Mouse (Mus musculus): ENCODE measurements around the gene Lcor. TPM values are rescaled to one million over a fixed set of nuclear protein-coding genes. Genes with fewer than 3 reads are reported as not detected.

Lcor gene
- polyA plus RNA-seq, 1 experiment: 4.8 TPM

GRCm38 (mm10) chr19:41507872-41508271 is 25.4 kb downstream of the Lcor start:
- H3K27me3 ChIP-seq (ENCODE audit: control insufficient read depth, insufficient read depth, low read length): no peaks in the 10 kb centered on the region
- no peaks in the 10 kb centered on the region for H3K36me3 ChIP-seq (ENCODE audit: control insufficient read depth, insufficient read depth, low read length)
- 94% methylated on average over 8 of the region's 8 CpGs for WGBS
- no peak overlapping the region for H3K27ac ChIP-seq (ENCODE audit: control insufficient read depth, insufficient read depth, low read length)
- H3K4me1 ChIP-seq (replicated peaks; ENCODE audit: control insufficient read depth, insufficient read depth, low read length): no peaks in the 10 kb centered on the region
- TF ChIP-seq POLR2A (IDR thresholded peaks at IDR 0.05; ENCODE audit: control insufficient read depth, extremely low read depth, insufficient read depth, low read length, poor library complexity): no peak
- no peak for TF ChIP-seq CTCF (IDR thresholded peaks at IDR 0.05; ENCODE audit: borderline replicate concordance, control insufficient read depth, extremely low read depth, insufficient read depth, low read length, poor library complexity)
- no peak overlapping the region for H3K4me3 ChIP-seq (ENCODE audit: control insufficient read depth, insufficient read depth, low read length)
- DNase-seq: no peak

DNA sequence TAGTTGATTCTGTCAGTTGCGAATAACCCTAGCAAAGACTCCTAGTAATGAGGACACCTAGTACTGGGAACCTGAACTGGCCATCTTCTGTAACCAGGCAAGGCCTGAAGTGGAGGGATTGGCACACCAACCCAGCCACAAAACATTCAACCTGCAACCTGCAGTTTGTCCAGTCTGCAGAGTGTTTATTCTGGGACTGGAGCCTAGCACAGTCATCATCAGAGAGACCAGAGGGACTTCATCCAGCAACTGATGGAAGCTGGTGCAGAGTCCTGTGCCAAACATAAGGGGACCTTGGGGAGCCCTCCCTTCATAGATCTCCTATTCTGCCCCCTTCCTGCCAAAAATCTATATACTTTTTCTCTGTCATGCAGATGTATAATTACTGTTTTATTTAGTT is 32.4 kb downstream of the Lcor start:
- Histone ChIP-seq H3K27ac (ENCODE audit: control insufficient read depth, insufficient read depth, low read length) (no peak overlapping the region), H3K36me3 (ENCODE audit: control insufficient read depth, insufficient read depth, low read length) (no peaks in the 10 kb centered on the region), H3K4me1 (replicated peaks; ENCODE audit: control insufficient read depth, insufficient read depth, low read length) (no peaks in the 10 kb centered on the region; the same call in 1 of the 2 replicates), H3K27me3 (ENCODE audit: control insufficient read depth, insufficient read depth, low read length) (no peaks in the 10 kb centered on the region), H3K4me3 (ENCODE audit: control insufficient read depth, insufficient read depth, low read length) (no peak overlapping the region)
- WGBS: 97% methylated on average over 1 of the region's 1 CpGs
- DNase-seq: no peak
- TF ChIP-seq POLR2A (IDR thresholded peaks at IDR 0.05; ENCODE audit: control insufficient read depth, extremely low read depth, insufficient read depth, low read length, poor library complexity): no peak
- no peak for TF ChIP-seq CTCF (IDR thresholded peaks at IDR 0.05; ENCODE audit: borderline replicate concordance, control insufficient read depth, extremely low read depth, insufficient read depth, low read length, poor library complexity)

DNA sequence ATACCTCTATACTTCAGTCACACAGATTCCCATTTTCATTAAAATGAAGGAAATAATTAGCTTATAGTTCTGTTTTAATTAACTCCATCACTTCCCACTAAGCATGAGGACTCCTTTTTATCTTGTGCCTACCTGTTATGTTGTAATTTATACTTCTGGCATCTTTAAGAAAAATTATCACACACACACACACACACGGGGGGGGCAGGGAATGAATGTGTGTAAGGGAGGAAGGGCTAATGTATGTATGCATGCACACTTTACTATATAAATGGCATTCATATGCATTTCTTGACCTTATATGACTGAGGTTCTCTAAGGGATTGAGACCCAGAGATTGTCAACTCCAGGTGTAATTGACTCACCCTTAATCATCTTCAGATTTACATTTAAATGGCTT is 33.1 kb downstream of the Lcor start:
- no peak for DNase-seq
- WGBS: 91% methylated on average over 1 of the region's 1 CpGs
- H3K4me1 ChIP-seq (replicated peaks; ENCODE audit: control insufficient read depth, insufficient read depth, low read length): no peaks in the 10 kb centered on the region; the same call in 1 of the 2 replicates
- no peaks in the 10 kb centered on the region for H3K36me3 ChIP-seq (ENCODE audit: control insufficient read depth, insufficient read depth, low read length)
- TF ChIP-seq POLR2A (IDR thresholded peaks at IDR 0.05; ENCODE audit: control insufficient read depth, extremely low read depth, insufficient read depth, low read length, poor library complexity) (no peak), CTCF (IDR thresholded peaks at IDR 0.05; ENCODE audit: borderline replicate concordance, control insufficient read depth, extremely low read depth, insufficient read depth, low read length, poor library complexity) (no peak)
- H3K27ac ChIP-seq (ENCODE audit: control insufficient read depth, insufficient read depth, low read length): no peak overlapping the region
- no peaks in the 10 kb centered on the region for H3K27me3 ChIP-seq (ENCODE audit: control insufficient read depth, insufficient read depth, low read length)
- H3K4me3 ChIP-seq (ENCODE audit: control insufficient read depth, insufficient read depth, low read length): no peak overlapping the region

DNA sequence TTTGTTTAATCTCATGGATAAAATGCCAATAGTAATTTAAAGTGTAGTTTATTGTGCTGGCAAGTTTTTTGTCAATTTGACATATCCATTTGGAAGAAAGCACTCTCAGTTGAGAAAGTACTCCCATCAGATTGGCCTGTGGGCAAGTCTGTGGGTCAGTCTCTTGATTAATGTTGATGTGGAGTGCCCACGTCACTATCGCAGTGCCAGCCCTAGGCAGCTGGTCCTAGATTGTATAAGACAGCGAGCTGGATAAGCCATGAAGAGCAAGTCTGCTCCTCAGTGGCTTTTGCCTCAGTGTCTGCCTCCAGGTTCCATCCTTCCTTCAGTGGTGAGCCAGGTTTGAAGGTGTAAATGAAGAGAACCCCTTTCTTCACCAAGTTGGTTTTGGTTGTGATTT is 34.6 kb downstream of the Lcor start:
- no peak for DNase-seq
- TF ChIP-seq POLR2A (IDR thresholded peaks at IDR 0.05; ENCODE audit: control insufficient read depth, extremely low read depth, insufficient read depth, low read length, poor library complexity) (no peak), CTCF (IDR thresholded peaks at IDR 0.05; ENCODE audit: borderline replicate concordance, control insufficient read depth, extremely low read depth, insufficient read depth, low read length, poor library complexity) (no peak)
- Histone ChIP-seq H3K4me3 (ENCODE audit: control insufficient read depth, insufficient read depth, low read length) (no peak overlapping the region), H3K4me1 (replicated peaks; ENCODE audit: control insufficient read depth, insufficient read depth, low read length) (no peaks in the 10 kb centered on the region; the same call in 1 of the 2 replicates), H3K27ac (ENCODE audit: control insufficient read depth, insufficient read depth, low read length) (no peak overlapping the region), H3K36me3 (ENCODE audit: control insufficient read depth, insufficient read depth, low read length) (no peaks in the 10 kb centered on the region), H3K27me3 (ENCODE audit: control insufficient read depth, insufficient read depth, low read length) (no peaks in the 10 kb centered on the region)
- 98% methylated on average over 3 of the region's 3 CpGs for WGBS

- H3K4me1 ChIP-seq (replicated peaks; ENCODE audit: control insufficient read depth, insufficient read depth, low read length): no peaks in the 10 kb centered on the region; the same call in 1 of the 2 replicates
- H3K4me3 ChIP-seq (ENCODE audit: control insufficient read depth, insufficient read depth, low read length): no peak overlapping the region
- WGBS: 27% methylated on average over 6 of the region's 6 CpGs
- DNase-seq: no peak
- no peak for TF ChIP-seq CTCF (IDR thresholded peaks at IDR 0.05; ENCODE audit: borderline replicate concordance, control insufficient read depth, extremely low read depth, insufficient read depth, low read length, poor library complexity)
- no peak for TF ChIP-seq POLR2A (IDR thresholded peaks at IDR 0.05; ENCODE audit: control insufficient read depth, extremely low read depth, insufficient read depth, low read length, poor library complexity)
- no peaks in the 10 kb centered on the region for H3K27me3 ChIP-seq (ENCODE audit: control insufficient read depth, insufficient read depth, low read length)
- H3K27ac ChIP-seq (ENCODE audit: control insufficient read depth, insufficient read depth, low read length): no peak overlapping the region
- no peaks in the 10 kb centered on the region for H3K36me3 ChIP-seq (ENCODE audit: control insufficient read depth, insufficient read depth, low read length)
Observed at GRCm38 (mm10) chr19:41519121-41519520, 36.7 kb downstream of the Lcor start.

DNA sequence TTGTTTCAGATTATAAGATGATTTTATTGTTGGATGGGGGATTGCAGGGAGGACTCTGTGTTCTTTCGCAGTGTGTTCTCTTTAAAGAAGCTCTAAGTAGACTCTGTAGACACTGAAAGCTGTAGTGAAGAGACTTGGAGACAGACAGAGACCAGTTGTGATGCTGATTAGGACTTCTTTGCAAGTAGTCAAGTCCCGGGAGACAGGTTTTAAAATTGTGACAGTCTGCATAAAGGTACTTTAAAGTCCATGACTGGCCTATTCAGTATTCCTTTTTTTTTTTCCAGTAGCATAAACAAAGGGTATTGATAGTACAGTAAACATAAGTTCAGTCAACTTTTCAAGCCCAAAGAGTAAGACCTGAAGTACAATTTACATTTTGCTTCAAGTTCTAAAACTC is 39.8 kb downstream of the Lcor start:
- Histone ChIP-seq H3K27ac (ENCODE audit: control insufficient read depth, insufficient read depth, low read length) (no peak overlapping the region), H3K27me3 (ENCODE audit: control insufficient read depth, insufficient read depth, low read length) (no peaks in the 10 kb centered on the region), H3K36me3 (ENCODE audit: control insufficient read depth, insufficient read depth, low read length) (no peaks in the 10 kb centered on the region), H3K4me1 (replicated peaks; ENCODE audit: control insufficient read depth, insufficient read depth, low read length) (no peaks in the 10 kb centered on the region; the same call in 1 of the 2 replicates), H3K4me3 (ENCODE audit: control insufficient read depth, insufficient read depth, low read length) (no peak overlapping the region)
- DNase-seq: no peak
- 93% methylated on average over 2 of the region's 2 CpGs for WGBS
- TF ChIP-seq CTCF (IDR thresholded peaks at IDR 0.05; ENCODE audit: borderline replicate concordance, control insufficient read depth, extremely low read depth, insufficient read depth, low read length, poor library complexity) (no peak), POLR2A (IDR thresholded peaks at IDR 0.05; ENCODE audit: control insufficient read depth, extremely low read depth, insufficient read depth, low read length, poor library complexity) (no peak)

Measured in thymus, adult 2 months (tissue).